Mouse (Mus musculus) small intestine, adult 2 months (tissue): ENCODE measurements around the gene Lsm3. TPM values are rescaled to one million over a fixed set of nuclear protein-coding genes. Genes with fewer than 3 reads are reported as not detected.

Experiments used
- H3K27ac ChIP-seq: fragments of 200-500 bp; 2 replicates; pipeline ENCODE4 v1.5.1; 2012; ENCODE audit warnings: low read depth, low read length, control low read depth, inconsistent platforms; ENCODE audit not compliant: insufficient read depth
- H3K27me3 ChIP-seq: fragments of 200-500 bp; 2 replicates; pipeline ENCODE4 v1.6.1; 2012; ENCODE audit warnings: mild to moderate bottlenecking, moderate library complexity, low read length, inconsistent platforms; ENCODE audit not compliant: control insufficient read depth, insufficient read depth
- H3K36me3 ChIP-seq: fragments of 200-500 bp; 2 replicates; pipeline ENCODE4 v1.6.1; 2012; ENCODE audit warnings: mild to moderate bottlenecking, low read length, control low read depth, inconsistent platforms; ENCODE audit not compliant: control insufficient read depth, insufficient read depth
- H3K4me1 ChIP-seq: fragments of 200-500 bp; 2 replicates; pipeline ENCODE4 v1.6.1; 2012; ENCODE audit warnings: low read length, inconsistent platforms, mixed read lengths; ENCODE audit not compliant: control insufficient read depth, insufficient read depth, insufficient read length
- H3K4me3 ChIP-seq: fragments of 200-500 bp; 2 replicates; pipeline ENCODE4 v1.5.1; 2012; ENCODE audit warnings: low read depth, mild to moderate bottlenecking, control low read depth, inconsistent platforms, low read length, moderate library complexity
- CTCF ChIP-seq: fragments of 200-500 bp; IDR thresholded peaks from 2 replicates; pipeline ENCODE4 v1.5.1; 2012; ENCODE audit warnings: low read depth, mild to moderate bottlenecking, control low read depth, inconsistent platforms, low read length, moderate library complexity, mixed read lengths; ENCODE audit not compliant: insufficient replicate concordance, insufficient read length; ENCODE audit errors: extremely low read depth
- POLR2A ChIP-seq: fragments of 200-500 bp; IDR thresholded peaks from 2 replicates; pipeline ENCODE4 v1.6.1; 2012; ENCODE audit warnings: low read depth, mild to moderate bottlenecking, control low read depth, inconsistent platforms, low read length, moderate library complexity
- WGBS: fragments of 180-500 bp; shearing (Covaris S2); methylation state at CpG from one replicate; pipeline ENCODE4 v1.1.7; 2018; 5-methylcytosine and 5-hydroxymethylcytosine counted together
- polyA plus RNA-seq: library from polyadenylated mRNA; depleted of rRNA; stranded (reverse); fragments of >200 nt; gene quantifications from 2 replicates; pipeline ENCODE4 v1.2.3, GENCODE M21; 2012

Gene Lsm3
- polyA plus RNA-seq, 1 experiment = 12.5 TPM

DNA sequence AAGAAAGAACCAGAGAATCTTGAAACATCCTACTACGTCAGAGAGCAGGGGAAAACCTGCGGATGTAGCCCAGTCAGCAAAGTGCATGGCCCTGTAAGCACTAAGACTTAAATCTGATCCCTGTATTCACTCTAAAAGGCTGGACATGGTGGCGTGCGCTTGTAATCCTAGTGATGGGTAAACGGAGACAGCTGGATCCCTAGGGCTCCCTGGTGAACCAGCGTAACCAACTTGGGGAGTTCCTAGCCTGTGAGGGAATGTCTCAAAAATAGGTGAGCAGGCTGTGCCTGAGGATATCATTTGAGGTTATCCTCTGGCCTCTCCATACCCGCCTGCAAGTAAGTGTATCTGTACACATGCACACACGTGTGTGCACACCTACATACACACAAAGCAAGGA, 14.9 kb downstream of the Lsm3 start:
- no peaks in the 10 kb centered on the region for H3K27me3 ChIP-seq
- no peak overlapping the region for H3K4me3 ChIP-seq
- whole genome bisulfite sequencing = 96% methylated on average over 8 of the region's 8 CpGs
- no peaks in the 10 kb centered on the region for H3K36me3 ChIP-seq
- TF ChIP-seq POLR2A (no peak), CTCF (no peak)
- H3K27ac ChIP-seq = no peak overlapping the region
- peaks cover 34% of the 10 kb centered on the region for H3K4me1 ChIP-seq

DNA sequence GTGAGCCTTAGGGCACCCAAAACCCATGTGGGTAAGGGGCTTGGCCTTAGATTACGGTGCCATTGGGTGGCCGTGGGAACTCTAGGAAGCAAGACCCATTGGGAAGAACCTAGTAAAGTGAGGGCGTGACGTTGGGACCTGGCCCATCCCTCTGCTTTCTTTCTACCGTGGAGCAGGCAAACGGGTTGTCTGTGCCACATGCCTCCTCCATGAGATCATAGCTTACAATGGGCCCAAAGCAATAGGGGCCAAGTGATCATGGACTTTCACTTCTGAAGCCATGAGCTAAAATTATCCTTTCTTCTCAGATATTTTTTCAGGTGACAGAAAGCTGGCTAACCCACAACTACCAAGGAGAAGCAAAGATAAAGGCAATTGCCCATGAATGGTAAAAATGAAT, 15.5 kb downstream of the Lsm3 start:
- Histone ChIP-seq H3K4me3 (no peak overlapping the region), H3K36me3 (no peaks in the 10 kb centered on the region), H3K27me3 (no peaks in the 10 kb centered on the region), H3K27ac (no peak overlapping the region; the same call in 1 of the 2 replicates), H3K4me1 (peaks cover 34% of the 10 kb centered on the region)
- 53% methylated on average over 6 of the region's 6 CpGs for WGBS
- no peak for TF ChIP-seq CTCF
- no peak for TF ChIP-seq POLR2A

DNA sequence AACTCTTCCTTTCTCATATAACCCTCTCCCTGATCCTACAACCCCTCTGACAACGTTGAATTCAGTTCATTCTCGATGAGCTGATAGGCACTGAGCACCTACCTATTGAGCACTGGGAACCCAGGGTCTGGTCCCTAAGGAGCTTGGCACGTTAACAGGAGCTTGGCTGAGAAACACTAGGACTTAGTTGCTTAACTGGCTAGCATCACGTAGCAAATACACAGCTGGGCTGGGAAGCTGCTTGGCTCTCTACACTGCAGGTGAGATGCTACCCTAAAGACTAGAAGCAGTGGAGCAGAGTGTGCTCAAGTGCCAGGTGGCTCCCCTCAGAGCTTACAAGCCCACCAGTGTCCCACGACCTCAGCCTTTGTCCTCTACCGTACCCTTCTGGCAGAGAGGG, 16.9 kb downstream of the Lsm3 start:
- peaks cover 35% of the 10 kb centered on the region for H3K4me1 ChIP-seq
- peak overlapping the region; percentile 44 for H3K27ac ChIP-seq
- no peaks in the 10 kb centered on the region for H3K27me3 ChIP-seq
- 52% methylated on average over 6 of the region's 6 CpGs for WGBS
- H3K36me3 ChIP-seq = no peaks in the 10 kb centered on the region
- no peak for TF ChIP-seq CTCF
- H3K4me3 ChIP-seq = no peak overlapping the region

DNA sequence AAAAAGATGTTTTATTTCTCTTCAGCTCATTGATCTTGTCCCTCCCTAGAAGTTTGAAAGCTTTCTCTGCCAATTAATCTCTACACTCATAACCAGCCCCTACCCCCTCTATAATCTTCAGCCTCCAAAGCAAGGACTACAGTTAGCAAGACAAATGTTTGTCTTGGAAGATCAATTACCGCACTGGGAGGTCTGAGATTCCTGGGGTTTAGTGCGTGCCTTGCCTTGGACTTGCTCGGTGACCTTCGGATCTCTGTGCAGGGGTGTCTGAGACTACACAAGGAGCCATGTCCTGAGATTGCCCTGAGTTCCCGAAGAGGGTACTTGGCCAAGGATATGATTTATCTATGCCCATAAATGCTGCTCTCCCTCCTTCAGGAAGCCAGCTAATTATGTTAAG, 17.6 kb downstream of the Lsm3 start:
- TF ChIP-seq CTCF (no peak), POLR2A (no peak)
- Histone ChIP-seq H3K27ac (no peak overlapping the region), H3K36me3 (no peaks in the 10 kb centered on the region), H3K4me3 (no peak overlapping the region), H3K4me1 (peaks cover 36% of the 10 kb centered on the region), H3K27me3 (no peaks in the 10 kb centered on the region)
- WGBS = 13% methylated on average over 5 of the region's 5 CpGs

DNA sequence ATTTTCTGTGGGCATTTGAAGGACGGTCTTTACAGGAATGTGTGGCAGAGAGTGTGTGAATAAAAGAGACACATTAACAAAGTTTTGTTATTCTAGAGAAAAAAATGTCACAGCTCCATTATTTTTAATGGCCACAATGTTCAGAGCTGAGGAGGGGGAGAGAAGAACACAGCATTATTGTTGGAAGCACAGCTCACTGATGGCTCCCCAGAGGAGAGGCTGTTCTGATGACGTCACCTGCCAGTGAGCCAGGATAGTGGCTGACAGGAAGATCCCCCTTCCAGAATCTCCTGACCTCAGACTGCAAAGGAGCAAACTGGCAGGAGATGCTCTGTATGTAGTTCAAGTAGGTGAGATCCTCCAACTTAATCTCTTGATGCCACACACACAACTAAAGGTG, 18.0 kb downstream of the Lsm3 start:
- Histone ChIP-seq H3K27me3 (no peaks in the 10 kb centered on the region), H3K4me1 (peaks cover 37% of the 10 kb centered on the region), H3K4me3 (no peak overlapping the region), H3K36me3 (no peaks in the 10 kb centered on the region), H3K27ac (peak overlapping the region; percentile 9; the same call in 1 of the 2 replicates)
- TF ChIP-seq CTCF (no peak), POLR2A (no peak)
- 30% methylated on average over 2 of the region's 2 CpGs for WGBS

DNA sequence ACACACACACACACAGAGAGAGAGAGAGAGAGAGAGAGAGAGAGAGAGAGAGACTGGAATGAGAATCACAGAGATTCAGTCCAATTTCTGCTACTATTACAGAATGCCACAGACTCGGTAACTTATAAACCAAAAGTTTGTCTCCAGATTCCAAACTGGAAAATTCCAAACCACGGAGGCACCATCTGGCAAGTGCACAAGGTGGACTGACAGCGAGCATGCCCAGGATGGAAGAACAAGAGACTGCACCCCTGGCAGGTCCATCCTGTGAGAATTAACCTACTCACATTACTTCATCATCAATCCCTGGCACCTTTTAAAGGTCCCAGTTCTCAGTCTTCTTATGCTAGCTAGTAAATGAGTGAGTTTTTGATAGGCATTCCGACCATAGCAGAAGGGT, 18.5 kb downstream of the Lsm3 start:
- Histone ChIP-seq H3K4me3 (no peak overlapping the region), H3K4me1 (peaks cover 39% of the 10 kb centered on the region), H3K27ac (peak overlapping the region; percentile 9; the same call in 1 of the 2 replicates), H3K27me3 (no peaks in the 10 kb centered on the region), H3K36me3 (no peaks in the 10 kb centered on the region)
- TF ChIP-seq CTCF (no peak), POLR2A (no peak)
- 71% methylated on average over 4 of the region's 4 CpGs for WGBS

DNA sequence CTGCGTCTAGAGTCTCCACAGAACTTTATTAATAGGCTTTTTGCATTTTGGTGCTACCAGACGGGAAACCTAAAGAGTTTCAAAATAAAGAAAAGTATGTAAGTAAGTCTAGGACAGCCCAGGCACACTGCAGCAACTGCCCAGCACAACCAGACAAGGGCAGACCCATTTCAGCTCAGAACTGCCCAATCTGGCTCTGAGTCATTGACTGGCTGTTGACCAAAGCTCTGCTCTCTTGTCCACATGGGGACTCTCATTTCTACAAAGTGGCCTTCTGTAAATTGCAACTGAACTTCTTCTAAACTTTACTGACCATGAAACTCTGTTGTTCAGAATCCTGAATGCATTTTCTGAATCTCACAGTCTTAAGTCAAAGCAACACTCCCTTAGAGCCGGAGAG, 19.5 kb downstream of the Lsm3 start:
- H3K36me3 ChIP-seq = no peaks in the 10 kb centered on the region
- H3K4me1 ChIP-seq = peaks cover 39% of the 10 kb centered on the region
- H3K27me3 ChIP-seq = no peaks in the 10 kb centered on the region
- no peak for TF ChIP-seq CTCF
- WGBS = 60% methylated on average over 3 of the region's 3 CpGs
- no peak overlapping the region for H3K4me3 ChIP-seq
- H3K27ac ChIP-seq = peak overlapping the region; percentile 86
